Mouse (Mus musculus) fat pad, adult 2 months (tissue): Measurements from ENCODE around the gene Tlr2.

Experiments used
- DNase-seq: peaks from one replicate; pipeline ENCODE4 v3.0.0-alpha.2; 2011; ENCODE audit warnings: low read depth, low spot score; ENCODE audit errors: extremely low read depth

Tlr2 gene

GRCm38 (mm10) chr3:83836685-83837084, 4.9 kb downstream of the Tlr2 start:
- DNase-seq, result no peak

- no peak for DNase-seq
Measured at GRCm38 (mm10) chr3:83828145-83828611, 13.4 kb downstream of the Tlr2 start.

GRCm38 (mm10) chr3:83827684-83828083, 13.9 kb downstream of the Tlr2 start:
- DNase-seq, result no peak

GRCm38 (mm10) chr3:83823774-83824173, 17.8 kb downstream of the Tlr2 start:
- DNase-seq, result no peak

- no peak for DNase-seq
Measured at GRCm38 (mm10) chr3:83816372-83816925, 25.1 kb downstream of the Tlr2 start.

GRCm38 (mm10) chr3:83812863-83813262, 28.7 kb downstream of the Tlr2 start:
- DNase-seq, result no peak

- no peak for DNase-seq
Measured at GRCm38 (mm10) chr3:83811987-83812386, 29.6 kb downstream of the Tlr2 start.

GRCm38 (mm10) chr3:83808483-83808882, 33.1 kb downstream of the Tlr2 start:
- no peak for DNase-seq

- DNase-seq, result no peak
Measured at GRCm38 (mm10) chr3:83801649-83802155, 39.9 kb downstream of the Tlr2 start.

GRCm38 (mm10) chr3:83799486-83799885, 42.1 kb downstream of the Tlr2 start:
- no peak for DNase-seq

- DNase-seq, result no peak
Measured at GRCm38 (mm10) chr3:83797828-83798227, 43.7 kb downstream of the Tlr2 start.

GRCm38 (mm10) chr3:83797098-83797497, 44.5 kb downstream of the Tlr2 start:
- DNase-seq, result no peak

- DNase-seq, result no peak
Measured at GRCm38 (mm10) chr3:83791444-83791843, 50.1 kb downstream of the Tlr2 start.

- DNase-seq, result no peak
Measured at GRCm38 (mm10) chr3:83789651-83790451, 51.7 kb downstream of the Tlr2 start.

GRCm38 (mm10) chr3:83787776-83788305, 53.7 kb downstream of the Tlr2 start:
- peak; percentile 71 for DNase-seq

- no peak for DNase-seq
Measured at GRCm38 (mm10) chr3:83787086-83787485, 54.5 kb downstream of the Tlr2 start.
